Mouse (Mus musculus) bone marrow, adult 2 months (tissue): Measurements from ENCODE around the gene Gtf2i.

ENCODE experiments used
- CTCF ChIP-seq: fragments of 200-500 bp; IDR thresholded peaks from 2 replicates; pipeline ENCODE4 v1.5.1; 2011; ENCODE audit warnings: low read length, control low read depth; ENCODE audit not compliant: control insufficient read depth, insufficient read depth
- POLR2A ChIP-seq: fragments of 200-500 bp; IDR thresholded peaks from 2 replicates; pipeline ENCODE4 v1.6.1; 2011; ENCODE audit warnings: low read depth, mild to moderate bottlenecking, control low read depth, low read length, borderline replicate concordance; ENCODE audit not compliant: control insufficient read depth

DNA sequence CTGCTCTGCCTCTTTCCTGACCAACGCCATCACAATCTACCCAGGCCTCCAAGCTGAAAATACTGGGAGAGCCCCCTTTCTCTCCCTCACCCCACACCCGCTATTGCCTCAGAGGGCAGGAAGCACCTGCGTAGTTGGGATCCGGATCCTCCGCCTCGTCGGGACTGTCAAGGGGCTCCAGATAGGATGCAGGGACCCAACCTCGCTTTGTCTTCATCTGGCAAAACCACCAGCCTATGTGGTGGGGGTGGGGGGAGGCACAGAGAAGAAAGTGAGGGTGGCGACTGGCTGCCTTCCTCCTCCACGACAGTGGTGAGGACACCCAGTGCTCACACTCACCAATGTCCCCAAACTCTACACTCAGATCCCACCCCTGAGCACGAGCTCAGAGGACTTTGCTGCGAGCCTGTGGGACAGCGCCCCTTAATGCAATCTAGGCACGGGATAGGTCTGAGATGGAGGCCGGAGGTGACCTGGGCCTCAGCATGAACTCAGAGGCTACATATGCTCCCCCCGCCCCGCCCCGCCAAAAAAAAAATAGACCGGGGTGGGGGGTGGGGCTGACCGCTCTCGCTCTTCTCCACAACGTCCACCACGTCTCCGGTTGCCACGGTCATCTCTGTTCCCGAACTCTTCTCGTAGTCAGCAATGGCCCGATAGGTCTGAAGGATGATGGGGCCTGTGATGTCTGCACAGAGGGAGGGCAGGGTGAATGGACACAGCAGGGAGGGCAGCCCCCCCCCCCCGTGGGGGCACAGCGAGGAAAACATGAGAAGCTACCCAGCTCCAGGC, 89.3 kb downstream of the Gtf2i start:
- TF ChIP-seq POLR2A: no peak
- no peak for TF ChIP-seq CTCF
